Mouse (Mus musculus) cerebellum, adult (tissue): ENCODE data around the gene Tpra1.

ENCODE experiments used
- ATAC-seq: cut with Nextera tagmentation; 2 replicates; pipeline ENCODE4 v1.9.2; 2017; ENCODE audit warnings: mild to moderate bottlenecking, moderate library complexity, mixed read lengths; ENCODE audit not compliant: insufficient number of reproducible peaks, low FRiP score, low TSS enrichment

The Tpra1 gene

GRCm38 (mm10) chr6:88889410-88890042 lies 12.5 kb upstream of the Tpra1 start:
- no peak for ATAC-seq

- ATAC-seq = no peak
These were observed 11.2 kb upstream of the Tpra1 start for GRCm38 (mm10) chr6:88890832-88891231.

GRCm38 (mm10) chr6:88893559-88893958 lies 8.5 kb upstream of the Tpra1 start:
- ATAC-seq = no peak

GRCm38 (mm10) chr6:88895943-88896342 lies 6.1 kb upstream of the Tpra1 start:
- no peak for ATAC-seq

GRCm38 (mm10) chr6:88897246-88897645 lies 4.8 kb upstream of the Tpra1 start:
- ATAC-seq = no peak

GRCm38 (mm10) chr6:88898534-88899048 lies 3.5 kb upstream of the Tpra1 start, which contains the start of gene Mcm2:
Gene Mcm2, minus strand, starts transcription at chr6:88898780.
- peak; percentile 59 for ATAC-seq

GRCm38 (mm10) chr6:88899086-88899485 lies 3.0 kb upstream of the Tpra1 start:
- no peak for ATAC-seq

- no peak for ATAC-seq
These were observed 2.4 kb upstream of the Tpra1 start for GRCm38 (mm10) chr6:88899628-88900027.

- 0 out of 2 replicates have a peak, but pooled peaks have one; percentile 6 for ATAC-seq
These were observed 580 bp upstream of the Tpra1 start for GRCm38 (mm10) chr6:88901471-88901870.

GRCm38 (mm10) chr6:88903708-88904107 lies 1.7 kb downstream of the Tpra1 start:
- ATAC-seq = no peak

- ATAC-seq = no peak
These were observed 2.5 kb downstream of the Tpra1 start for GRCm38 (mm10) chr6:88904456-88904974.

GRCm38 (mm10) chr6:88905042-88905441 lies 3.0 kb downstream of the Tpra1 start:
- ATAC-seq = no peak

- peak; percentile 23; the same call in 1 of the 2 replicates for ATAC-seq
These were observed 4.5 kb downstream of the Tpra1 start for GRCm38 (mm10) chr6:88906369-88907108.

GRCm38 (mm10) chr6:88909151-88909550 lies 7.1 kb downstream of the Tpra1 start:
- no peak for ATAC-seq

- ATAC-seq = no peak
These were observed 11.0 kb downstream of the Tpra1 start for GRCm38 (mm10) chr6:88913022-88913421.

GRCm38 (mm10) chr6:88913440-88913839 lies 11.4 kb downstream of the Tpra1 start:
- no peak for ATAC-seq

GRCm38 (mm10) chr6:88914799-88915198 lies 12.7 kb downstream of the Tpra1 start:
- no peak for ATAC-seq

GRCm38 (mm10) chr6:88915510-88915909 lies 13.5 kb downstream of the Tpra1 start:
- ATAC-seq = no peak

GRCm38 (mm10) chr6:88916153-88916552 lies 14.1 kb downstream of the Tpra1 start:
- peak; percentile 41; the same call in 1 of the 2 replicates for ATAC-seq

GRCm38 (mm10) chr6:88918802-88919201 lies 16.8 kb downstream of the Tpra1 start:
- no peak for ATAC-seq
